Mouse (Mus musculus) lung, postnatal 10 days (tissue): ENCODE data around the gene Atg7.
A peak's percentile ranks its signal among the peaks of the same experiment; 100 is the strongest.

Source experiments
- DNase-seq: peaks from one replicate; pipeline ENCODE4 v3.0.0; 2021

Atg7 gene

GRCm38 (mm10) chr6:114736355-114736754 is 93.5 kb downstream of the Atg7 start:
- DNase-seq = no peak

DNA sequence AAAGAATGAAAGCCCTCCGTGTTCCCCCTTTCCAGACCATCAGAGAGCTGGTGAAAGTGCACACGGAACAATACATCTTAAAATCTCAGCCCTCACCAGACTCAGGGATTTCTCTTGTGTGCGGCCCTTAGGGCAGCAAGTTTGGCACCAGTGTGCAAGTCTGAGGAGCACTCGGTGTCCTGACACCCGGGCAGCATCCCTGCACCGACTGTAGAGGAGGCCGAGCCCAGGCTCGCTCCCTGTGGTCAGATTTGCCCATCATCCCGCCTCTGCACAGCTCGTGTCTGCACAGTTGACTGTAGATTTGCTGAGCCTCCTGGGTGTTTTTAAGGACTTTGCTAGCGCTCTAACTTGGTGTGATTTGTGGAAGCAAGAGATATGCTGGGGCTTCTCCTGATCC is 94.3 kb downstream of the Atg7 start:
- no peak for DNase-seq

DNA sequence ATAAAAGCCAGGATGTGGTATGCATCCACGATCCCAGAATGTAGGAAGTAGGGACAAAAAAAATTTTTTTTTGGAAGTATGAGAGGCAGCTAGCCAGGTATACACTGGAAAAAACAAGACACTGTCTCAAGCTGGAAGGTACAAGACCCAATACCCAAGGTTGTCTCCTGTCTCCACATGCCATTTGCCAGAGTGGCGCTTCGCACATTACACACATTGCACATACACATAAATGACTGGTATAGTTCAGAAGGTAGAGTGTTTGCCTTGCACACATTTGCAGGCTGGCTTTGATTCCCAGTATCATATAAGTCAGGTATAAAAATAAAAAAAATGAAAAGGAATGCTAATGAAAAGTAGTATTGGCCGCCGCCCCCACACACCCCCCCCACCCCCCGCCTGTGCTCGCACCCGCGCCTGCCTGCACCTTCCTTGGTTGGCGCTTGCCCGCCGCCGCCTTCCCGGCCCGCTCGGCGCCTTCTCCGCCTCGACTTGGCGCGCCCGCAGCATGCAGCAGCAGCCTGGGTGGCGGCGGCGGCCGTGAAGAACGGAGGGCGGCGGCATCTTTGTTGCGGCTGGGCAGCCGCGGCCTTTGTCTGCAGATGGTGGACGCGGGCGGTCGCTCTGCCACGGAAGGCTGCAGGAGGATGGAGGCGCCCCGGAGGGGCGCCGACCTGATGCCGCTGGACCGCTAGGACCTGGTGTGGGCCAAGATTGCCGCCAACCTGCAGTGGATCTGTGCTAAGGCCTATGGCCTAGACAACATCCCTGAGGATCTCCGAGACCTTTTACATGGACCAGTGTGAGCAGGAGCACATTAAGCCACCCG is 95.2 kb downstream of the Atg7 start:
- DNase-seq = peak; percentile 19

DNA sequence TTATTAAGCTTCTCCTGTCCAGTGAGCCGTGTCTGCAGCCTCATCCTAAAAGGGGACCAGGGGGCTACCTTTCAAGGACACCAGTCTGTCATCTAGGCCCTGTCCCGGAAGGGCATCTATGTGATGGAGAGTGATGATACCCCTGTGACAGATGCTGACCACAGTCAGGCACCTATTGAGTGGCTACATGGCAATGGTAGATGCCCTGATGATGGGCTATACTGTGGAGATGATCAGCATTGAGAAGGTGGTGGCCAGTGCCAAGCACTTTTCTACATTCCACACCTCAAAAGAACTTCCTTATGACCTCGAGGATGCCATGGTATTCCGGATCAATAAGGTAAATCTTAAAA is 95.8 kb downstream of the Atg7 start:
- no peak for DNase-seq

- no peak for DNase-seq
These were observed 99.5 kb downstream of the Atg7 start for GRCm38 (mm10) chr6:114742209-114743003.

- DNase-seq = no peak
These were observed 100.2 kb downstream of the Atg7 start for GRCm38 (mm10) chr6:114743126-114743525.

- no peak for DNase-seq
These were observed 100.9 kb downstream of the Atg7 start for GRCm38 (mm10) chr6:114743845-114744244.

DNA sequence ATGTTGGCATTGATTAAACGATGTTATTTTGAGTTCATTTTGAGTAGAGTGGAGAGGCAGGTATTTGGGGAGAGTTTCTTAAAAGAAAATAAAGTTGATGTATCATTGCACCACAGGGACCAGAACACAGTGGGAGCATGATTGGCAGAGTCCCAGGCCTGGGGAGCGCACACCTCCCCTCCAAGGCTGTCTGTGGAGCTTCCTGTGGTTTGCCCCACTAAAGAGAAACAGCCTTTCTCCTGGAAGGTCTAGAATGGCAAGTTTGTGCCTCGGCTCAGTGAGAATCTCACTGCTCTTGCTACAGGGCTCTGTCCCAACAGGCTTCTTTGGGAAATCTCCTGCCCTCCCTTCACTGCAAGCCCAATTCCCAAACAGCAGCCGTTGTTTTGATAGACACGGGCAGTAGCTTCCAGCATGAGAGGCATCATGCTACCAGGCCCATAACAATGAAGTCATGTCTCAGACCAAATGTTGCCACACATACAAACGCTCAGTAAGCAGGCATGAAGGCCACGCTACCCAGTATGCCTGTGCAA is 103.6 kb downstream of the Atg7 start:
- no peak for DNase-seq

GRCm38 (mm10) chr6:114748419-114748818 is 105.5 kb downstream of the Atg7 start:
- no peak for DNase-seq

GRCm38 (mm10) chr6:114748882-114749281 is 106.0 kb downstream of the Atg7 start:
- no peak for DNase-seq

- DNase-seq = no peak
These were observed 115.9 kb downstream of the Atg7 start for GRCm38 (mm10) chr6:114758795-114759194.

DNA sequence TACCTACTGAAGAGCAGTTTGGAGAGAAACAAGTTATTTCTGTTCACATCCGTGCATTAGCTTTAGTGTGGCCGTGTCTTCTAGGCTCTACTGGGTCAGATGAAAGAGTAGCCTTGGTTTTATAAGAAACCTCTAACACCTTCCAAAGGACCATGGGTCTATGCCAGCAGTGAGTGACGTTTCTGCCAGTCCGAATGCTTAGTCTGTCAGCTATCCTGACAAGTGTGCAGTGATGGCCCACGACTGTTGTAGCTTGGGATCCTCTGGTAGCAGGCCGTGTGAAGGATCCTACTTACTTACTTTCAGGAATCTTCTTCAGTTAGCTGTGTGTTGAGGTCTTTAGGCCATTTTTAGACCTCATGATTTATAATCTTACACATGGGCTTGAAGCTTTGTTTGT is 123.4 kb downstream of the Atg7 start:
- peak; percentile 86 for DNase-seq

GRCm38 (mm10) chr6:114767710-114768109 is 124.8 kb downstream of the Atg7 start:
- no peak for DNase-seq

GRCm38 (mm10) chr6:114770337-114770736 is 127.4 kb downstream of the Atg7 start:
- DNase-seq = no peak

GRCm38 (mm10) chr6:114771502-114771901 is 128.6 kb downstream of the Atg7 start:
- no peak for DNase-seq

- DNase-seq = no peak
These were observed 132.3 kb downstream of the Atg7 start for GRCm38 (mm10) chr6:114775210-114775609.

DNA sequence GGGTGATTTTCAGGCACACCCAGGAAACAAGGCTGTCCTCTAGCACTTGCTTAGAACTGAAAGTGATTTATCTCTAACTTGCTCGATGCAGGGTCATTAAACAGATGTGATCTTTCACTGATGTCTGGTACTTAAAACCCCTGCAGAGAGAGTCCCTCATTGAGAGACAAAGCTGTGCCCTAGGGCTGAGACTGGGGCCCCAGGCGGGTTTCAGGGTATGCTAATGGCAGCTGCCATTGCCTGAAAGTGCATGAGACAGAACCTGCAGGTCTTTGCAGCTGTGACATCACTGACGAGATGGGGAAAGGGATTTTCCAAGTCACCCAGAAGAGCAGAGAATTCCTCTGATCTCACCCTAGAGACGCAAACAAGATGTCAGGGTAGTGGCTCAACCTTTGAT is 135.0 kb downstream of the Atg7 start:
- no peak for DNase-seq

- DNase-seq = no peak
These were observed 135.8 kb downstream of the Atg7 start for GRCm38 (mm10) chr6:114778650-114779049.

DNA sequence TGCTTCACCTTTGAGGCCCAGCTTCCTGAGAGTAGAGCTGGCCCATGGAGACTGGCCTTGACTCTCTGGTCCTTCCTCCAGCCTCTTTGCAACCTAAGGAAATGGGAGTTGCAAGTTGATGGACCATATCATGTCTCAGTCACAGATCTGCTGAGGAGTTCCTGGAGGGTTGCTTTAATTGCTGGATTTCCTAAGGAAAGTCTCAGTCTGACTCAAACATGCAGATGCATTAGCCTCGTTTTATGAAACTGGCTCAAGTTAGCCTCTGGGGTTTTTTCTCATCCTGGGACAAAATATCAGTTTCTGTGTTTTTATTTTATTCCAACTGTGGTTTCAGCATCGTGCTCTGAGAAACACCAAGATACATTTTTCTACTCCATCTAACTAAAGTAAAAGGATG is 137.7 kb downstream of the Atg7 start:
- no peak for DNase-seq

DNA sequence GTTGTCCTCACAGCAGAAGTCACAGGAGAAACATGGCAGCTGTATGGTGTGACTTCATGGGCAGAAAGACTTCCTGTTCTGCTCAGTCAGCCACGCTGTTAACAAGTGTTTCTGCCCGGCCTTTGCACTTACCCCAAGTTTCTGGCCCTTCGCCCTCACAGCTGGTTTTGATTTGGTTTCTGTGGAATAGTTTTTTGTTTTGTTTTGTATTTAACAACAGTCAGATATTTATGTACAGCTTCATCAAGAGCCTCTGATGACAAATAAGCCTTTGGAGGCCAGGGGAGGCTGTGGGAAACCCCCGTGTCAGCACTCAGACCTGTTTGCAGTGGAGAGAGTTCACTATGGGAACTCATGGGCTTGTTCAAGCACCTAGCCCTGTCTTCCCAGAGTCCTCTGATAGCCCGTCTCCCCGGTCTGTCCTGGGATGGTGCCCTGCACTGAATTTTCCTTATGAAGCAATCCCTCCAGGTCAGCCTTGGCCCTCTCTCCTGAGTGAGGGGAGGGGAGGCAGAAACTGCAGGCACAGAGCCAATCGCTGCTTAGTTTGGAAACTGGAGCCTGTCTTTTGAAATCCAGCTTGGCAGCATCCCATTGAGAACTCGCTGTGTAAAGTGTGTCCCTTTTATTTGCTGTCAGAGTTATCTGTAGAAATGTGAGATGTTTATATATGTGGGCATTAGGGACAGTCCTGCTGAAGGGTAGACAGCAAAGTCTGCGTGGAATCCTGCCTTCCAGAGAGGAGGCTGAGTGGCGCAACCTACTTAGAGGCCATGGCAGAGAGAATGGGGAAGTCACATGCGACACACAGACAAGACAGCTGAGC is 138.7 kb downstream of the Atg7 start:
- DNase-seq = peak; percentile 87

DNA sequence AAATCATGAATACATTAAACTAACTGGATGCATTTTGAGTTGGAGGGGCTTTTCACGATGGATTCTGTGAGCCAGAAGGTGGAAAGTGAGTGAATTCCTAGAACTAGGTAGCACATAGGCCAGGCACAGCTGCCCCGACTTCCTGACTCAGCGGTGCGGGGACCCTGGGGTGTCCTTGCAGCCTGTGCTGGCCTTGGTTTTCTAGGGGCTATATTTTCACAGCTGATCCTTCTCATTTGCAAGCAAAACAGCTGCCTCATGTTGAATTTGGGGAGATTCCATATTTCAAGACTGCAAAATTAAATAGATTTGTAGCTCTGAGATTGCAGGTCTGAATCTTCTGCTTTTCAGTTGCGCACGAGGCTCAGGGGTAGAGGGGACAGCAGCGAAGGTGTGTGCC is 139.6 kb downstream of the Atg7 start:
- DNase-seq = no peak

DNA sequence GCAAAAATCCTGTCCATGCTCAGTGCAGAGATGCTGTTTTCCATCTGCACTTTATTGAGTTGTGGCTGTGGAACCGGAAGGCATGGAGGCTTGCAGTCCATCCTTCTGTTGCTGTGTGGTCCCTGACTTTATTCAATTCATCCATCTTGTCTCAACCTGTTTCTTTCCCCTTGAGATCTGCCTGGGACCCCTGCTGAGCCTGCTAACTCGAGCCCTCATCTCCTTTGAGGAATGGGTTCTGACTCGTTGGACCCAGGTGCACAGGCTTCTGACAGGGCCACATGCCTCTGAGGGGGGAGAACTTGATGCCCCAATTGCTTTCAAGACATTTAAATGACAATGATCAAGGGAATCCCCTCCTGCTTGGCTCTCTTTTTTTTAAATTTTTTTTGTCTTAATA is 143.6 kb downstream of the Atg7 start:
- no peak for DNase-seq

- no peak for DNase-seq
These were observed 144.7 kb downstream of the Atg7 start for GRCm38 (mm10) chr6:114787606-114788005.
